Mouse (Mus musculus) forebrain, embryonic 13.5 days (tissue): ENCODE data around the gene Rpl18. TPM values are rescaled to one million over a fixed set of nuclear protein-coding genes. Genes with fewer than 3 reads are reported as not detected.

Experiments used
- ATAC-seq: fragments of 200-750 bp; cut with Nextera tagmentation; 2 replicates; pipeline ENCODE4 v1.8.0; 2017
- H3K27ac ChIP-seq: fragments of 300-500 bp; sonication (generic); 2 replicates; pipeline ENCODE4 v1.5.1; 2015; ENCODE audit warnings: inconsistent platforms, mild to moderate bottlenecking, moderate library complexity
- H3K27me3 ChIP-seq: fragments of 300-500 bp; sonication (generic); 2 replicates; pipeline ENCODE4 v1.6.1; 2015; ENCODE audit warnings: mild to moderate bottlenecking, inconsistent platforms
- H3K36me3 ChIP-seq: fragments of 300-500 bp; sonication (generic); 2 replicates; pipeline ENCODE4 v1.6.1; 2015; ENCODE audit warnings: mild to moderate bottlenecking, inconsistent platforms; ENCODE audit not compliant: poor library complexity, severe bottlenecking
- H3K4me1 ChIP-seq: fragments of 300-500 bp; sonication (generic); 2 replicates; pipeline ENCODE4 v1.6.1; 2015; ENCODE audit warnings: inconsistent platforms
- H3K4me2 ChIP-seq: fragments of 300-500 bp; sonication (generic); 2 replicates; pipeline ENCODE4 v1.6.1; 2015; ENCODE audit warnings: inconsistent platforms, mild to moderate bottlenecking, moderate library complexity
- H3K4me3 ChIP-seq: fragments of 300-500 bp; sonication (generic); 2 replicates; pipeline ENCODE4 v1.5.1; 2015; ENCODE audit warnings: mild to moderate bottlenecking, inconsistent platforms
- H3K9ac ChIP-seq: fragments of 300-500 bp; sonication (generic); 2 replicates; pipeline ENCODE4 v1.6.1; 2015; ENCODE audit warnings: mild to moderate bottlenecking, inconsistent platforms
- H3K9me3 ChIP-seq: fragments of 300-500 bp; sonication (generic); replicated peaks from 2 replicates; pipeline ENCODE4 v1.6.1; 2016; ENCODE audit warnings: inconsistent platforms
- WGBS: fragments of 180-500 bp; shearing (Covaris S2); methylation state at CpG from one replicate; pipeline ENCODE4 v1.1.7; 2015; 5-methylcytosine and 5-hydroxymethylcytosine counted together
- polyA plus RNA-seq: library from polyadenylated mRNA; unstranded; fragments of >200 nt; fragmentation: Nextera tagmentation; extraction: Ambion mirVana; gene quantifications from 2 replicates; pipeline ENCODE4 v1.2.1, GENCODE M21; 2015

Rpl18 gene
- polyA plus RNA-seq, 1 experiment from 2014 or later: 823 TPM

- WGBS: 87% methylated on average over 7 of the region's 7 CpGs
- Histone ChIP-seq H3K9me3 (peaks cover 5% of the 10 kb centered on the region), H3K27ac (no peak overlapping the region; the same call in 1 of the 2 replicates), H3K9ac (no peak overlapping the region), H3K27me3 (no peaks in the 10 kb centered on the region), H3K4me2 (no peak overlapping the region), H3K36me3 (no peaks in the 10 kb centered on the region), H3K4me1 (no peaks in the 10 kb centered on the region; the same call in 1 of the 2 replicates), H3K4me3 (no peak overlapping the region)
- no peak for ATAC-seq
These were observed 32.9 kb downstream of the Rpl18 start for GRCm38 (mm10) chr7:45748110-45748509.

GRCm38 (mm10) chr7:45749401-45749800 is 34.1 kb downstream of the Rpl18 start:
- no peak for ATAC-seq
- Histone ChIP-seq H3K9ac (no peak overlapping the region), H3K4me1 (no peaks in the 10 kb centered on the region; the same call in 1 of the 2 replicates), H3K27me3 (no peaks in the 10 kb centered on the region), H3K27ac (no peak overlapping the region), H3K36me3 (no peaks in the 10 kb centered on the region), H3K4me3 (no peak overlapping the region), H3K9me3 (peaks cover 5% of the 10 kb centered on the region), H3K4me2 (no peak overlapping the region)
- 42% methylated on average over 10 of the region's 10 CpGs for WGBS

DNA sequence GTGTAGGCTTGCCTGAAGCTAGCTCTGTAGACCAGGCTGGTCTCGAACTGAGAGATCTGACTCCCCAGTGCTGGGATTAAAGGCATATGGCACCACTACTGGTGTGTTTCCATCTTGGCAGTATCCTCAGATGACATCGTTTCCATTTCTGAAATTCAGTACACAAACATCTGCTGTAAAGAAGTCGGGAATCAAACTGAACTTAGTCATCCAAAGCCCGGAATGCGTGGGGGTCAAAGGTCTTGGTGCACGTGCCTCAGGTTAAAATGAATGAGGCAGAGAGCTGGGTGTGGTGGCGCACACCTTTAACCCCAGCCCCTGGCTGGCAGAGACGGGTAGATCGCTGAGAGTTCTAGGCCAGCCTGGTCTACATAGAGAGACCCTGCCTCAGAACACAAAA is 34.9 kb downstream of the Rpl18 start:
- WGBS: 81% methylated on average over 9 of the region's 9 CpGs
- no peaks in the 10 kb centered on the region; the same call in 1 of the 2 replicates for H3K4me1 ChIP-seq
- H3K4me3 ChIP-seq: no peak overlapping the region
- H3K9ac ChIP-seq: no peak overlapping the region
- H3K4me2 ChIP-seq: no peak overlapping the region
- H3K27me3 ChIP-seq: no peaks in the 10 kb centered on the region
- no peak for ATAC-seq
- peaks cover 5% of the 10 kb centered on the region for H3K9me3 ChIP-seq
- H3K36me3 ChIP-seq: no peaks in the 10 kb centered on the region
- no peak overlapping the region for H3K27ac ChIP-seq

DNA sequence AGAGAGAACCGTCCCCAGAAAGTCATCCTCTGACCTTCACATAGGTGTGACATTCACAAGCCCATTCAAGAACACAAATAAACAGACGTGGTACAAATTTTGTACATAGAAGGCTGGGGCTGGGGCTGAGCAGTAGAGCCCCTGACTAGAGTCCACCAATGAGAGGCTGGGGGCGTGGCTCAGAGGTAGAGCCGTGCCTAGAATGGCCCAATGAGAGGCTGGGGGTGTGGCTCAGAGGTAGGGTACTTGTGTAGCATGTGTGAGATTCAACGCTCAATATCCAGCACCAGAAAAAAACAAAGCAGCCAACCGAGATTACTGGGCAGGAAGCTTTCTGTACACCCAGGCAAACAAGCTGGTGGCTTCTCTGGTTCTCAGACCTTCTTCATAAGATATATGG is 40.4 kb downstream of the Rpl18 start:
- Histone ChIP-seq H3K9me3 (no peaks in the 10 kb centered on the region), H3K36me3 (no peaks in the 10 kb centered on the region), H3K27me3 (peaks cover 31% of the 10 kb centered on the region), H3K4me3 (no peak overlapping the region), H3K4me1 (no peaks in the 10 kb centered on the region), H3K4me2 (no peak overlapping the region), H3K27ac (no peak overlapping the region), H3K9ac (no peak overlapping the region)
- 53% methylated on average over 6 of the region's 6 CpGs for WGBS
- ATAC-seq: no peak

- no peaks in the 10 kb centered on the region for H3K36me3 ChIP-seq
- no peak for ATAC-seq
- H3K4me1 ChIP-seq: no peaks in the 10 kb centered on the region
- 10% methylated on average over 27 of the region's 27 CpGs for WGBS
- peak overlapping the region; percentile 41 for H3K4me2 ChIP-seq
- H3K4me3 ChIP-seq: no peak overlapping the region
- no peaks in the 10 kb centered on the region for H3K9me3 ChIP-seq
- no peak overlapping the region for H3K27ac ChIP-seq
- peaks cover 33% of the 10 kb centered on the region for H3K27me3 ChIP-seq
- H3K9ac ChIP-seq: peak overlapping the region; percentile 37
These were observed 44.1 kb downstream of the Rpl18 start for GRCm38 (mm10) chr7:45759400-45759799.

GRCm38 (mm10) chr7:45760151-45760550 is 44.9 kb downstream of the Rpl18 start:
- H3K4me1 ChIP-seq: no peaks in the 10 kb centered on the region
- H3K4me2 ChIP-seq: no peak overlapping the region
- no peak overlapping the region for H3K9ac ChIP-seq
- no peak overlapping the region for H3K4me3 ChIP-seq
- ATAC-seq: no peak
- WGBS: 64% methylated on average over 5 of the region's 5 CpGs
- H3K36me3 ChIP-seq: no peaks in the 10 kb centered on the region
- no peak overlapping the region for H3K27ac ChIP-seq
- H3K9me3 ChIP-seq: no peaks in the 10 kb centered on the region
- peaks cover 33% of the 10 kb centered on the region for H3K27me3 ChIP-seq

DNA sequence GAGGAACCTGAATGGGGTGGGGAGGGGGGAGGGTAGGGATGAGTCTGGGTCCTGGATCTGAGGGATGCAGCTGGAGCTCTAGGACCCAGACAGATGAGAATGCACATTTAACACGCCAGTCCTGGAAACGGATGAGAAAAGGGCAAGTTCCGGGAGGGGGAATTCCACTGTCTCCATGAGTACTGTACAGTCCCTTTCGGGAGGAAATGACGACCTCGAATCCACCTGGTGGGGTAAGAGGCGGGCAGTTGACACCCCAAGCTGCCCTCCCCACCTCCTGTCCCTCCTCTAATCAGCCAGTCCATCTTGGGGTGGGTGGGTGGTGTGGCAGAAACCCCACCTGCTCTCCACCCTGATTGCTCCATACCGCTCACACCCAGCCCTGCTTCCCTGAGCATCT is 50.7 kb downstream of the Rpl18 start:
- WGBS: 67% methylated on average over 8 of the region's 8 CpGs
- ATAC-seq: no peak

GRCm38 (mm10) chr7:45766764-45767163 is 51.5 kb downstream of the Rpl18 start:
- H3K4me3 ChIP-seq: no peak overlapping the region
- no peak for ATAC-seq
- no peaks in the 10 kb centered on the region for H3K4me1 ChIP-seq
- no peaks in the 10 kb centered on the region for H3K9me3 ChIP-seq
- 64% methylated on average over 8 of the region's 8 CpGs for WGBS
- no peaks in the 10 kb centered on the region for H3K36me3 ChIP-seq
- no peaks in the 10 kb centered on the region; the same call in 1 of the 2 replicates for H3K27me3 ChIP-seq
- no peak overlapping the region for H3K9ac ChIP-seq
- H3K4me2 ChIP-seq: no peak overlapping the region
- no peak overlapping the region for H3K27ac ChIP-seq

More for the DNA sequence above, 50.7 kb downstream of the Rpl18 start:
- Histone ChIP-seq H3K4me3 (no peak overlapping the region), H3K9me3 (no peaks in the 10 kb centered on the region), H3K4me1 (no peaks in the 10 kb centered on the region), H3K4me2 (no peak overlapping the region), H3K36me3 (no peaks in the 10 kb centered on the region), H3K27ac (no peak overlapping the region), H3K9ac (no peak overlapping the region), H3K27me3 (no peaks in the 10 kb centered on the region; the same call in 1 of the 2 replicates)

DNA sequence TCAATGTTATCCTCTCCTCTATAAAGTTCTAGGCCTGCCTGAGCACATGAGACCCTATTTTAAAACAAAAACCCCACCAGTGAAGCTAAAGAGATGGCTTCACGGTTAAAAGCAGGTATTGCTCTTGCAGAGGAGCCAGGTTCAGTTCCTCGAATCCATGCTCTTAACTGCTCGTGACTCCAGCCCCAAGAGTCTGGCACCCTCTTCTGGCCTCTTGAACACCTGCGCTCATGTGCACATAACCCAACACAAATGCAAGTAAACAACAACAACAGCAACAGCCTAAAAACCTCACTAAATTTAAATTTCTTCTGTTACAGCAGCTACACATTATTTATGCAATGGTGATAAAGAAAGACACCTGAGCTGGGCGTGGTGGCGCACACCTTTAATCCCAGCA is 52.2 kb downstream of the Rpl18 start:
- Histone ChIP-seq H3K9ac (no peak overlapping the region), H3K27ac (no peak overlapping the region), H3K36me3 (no peaks in the 10 kb centered on the region), H3K4me2 (no peak overlapping the region), H3K9me3 (no peaks in the 10 kb centered on the region), H3K27me3 (no peaks in the 10 kb centered on the region; the same call in 1 of the 2 replicates), H3K4me1 (no peaks in the 10 kb centered on the region), H3K4me3 (no peak overlapping the region)
- 94% methylated on average over 6 of the region's 6 CpGs for WGBS
- ATAC-seq: no peak

Other genes starting within 250 kb of the Rpl18 start
- 243 and 272 TPM in 2 replicates for gene Bax, start 248.6 kb upstream of the Rpl18 start, polyA plus RNA-seq
- gene Tulp2, start 233.6 kb upstream of the Rpl18 start, polyA plus RNA-seq: 0.11 and 0.22 TPM in 2 replicates
- 0.26 TPM in 1 of 2 replicates, not detected in the other for gene Gm45808, start 228.6 kb upstream of the Rpl18 start, polyA plus RNA-seq
- 2.7 and 3.1 TPM in 2 replicates for gene Dhdh, start 226.7 kb upstream of the Rpl18 start, polyA plus RNA-seq
- 73.2 and 85.4 TPM in 2 replicates for gene Nucb1, start 205.1 kb upstream of the Rpl18 start, polyA plus RNA-seq
- gene Ppp1r15a, start 189.2 kb upstream of the Rpl18 start, polyA plus RNA-seq: 13.5 and 15.3 TPM in 2 replicates
- gene Plekha4, start 189.1 kb upstream of the Rpl18 start, polyA plus RNA-seq: 0.28 and 0.50 TPM in 2 replicates
- gene Hsd17b14, start 160.6 kb upstream of the Rpl18 start, polyA plus RNA-seq: 0.14 TPM in 1 of 2 replicates, not detected in the other
- gene Bcat2, start 145.3 kb upstream of the Rpl18 start, polyA plus RNA-seq: 18.9 and 23.7 TPM in 2 replicates
- gene Fgf21, start 100.0 kb upstream of the Rpl18 start, polyA plus RNA-seq: 0.19 TPM in 1 of 2 replicates, not detected in the other
- gene Fut1, start 98.2 kb upstream of the Rpl18 start, polyA plus RNA-seq: not detected in 2 replicates
- 0.10 TPM in 1 of 2 replicates, not detected in the other for gene Izumo1, start 93.6 kb upstream of the Rpl18 start, polyA plus RNA-seq
- 5.7 TPM in 2 replicates for gene Rasip1, start 88.0 kb upstream of the Rpl18 start, polyA plus RNA-seq
- 1.8 and 3.8 TPM in 2 replicates for gene Mamstr, start 75.5 kb upstream of the Rpl18 start, polyA plus RNA-seq
- gene Fut2, start 49.1 kb upstream of the Rpl18 start, polyA plus RNA-seq: 0.25 TPM in 1 of 2 replicates, not detected in the other
- gene Ntn5, start 31.4 kb upstream of the Rpl18 start, polyA plus RNA-seq: 0.15 TPM in 1 of 2 replicates, not detected in the other
- gene Sec1, start 21.1 kb upstream of the Rpl18 start, polyA plus RNA-seq: 0.16 and 0.17 TPM in 2 replicates
- 14.9 and 19.8 TPM in 2 replicates for gene Car11, start 15.6 kb upstream of the Rpl18 start, polyA plus RNA-seq
- gene Dbp, start 10.4 kb upstream of the Rpl18 start, polyA plus RNA-seq: 2.5 and 3.0 TPM in 2 replicates
- 25.3 and 29.7 TPM in 2 replicates for gene Sphk2, start 2.5 kb downstream of the Rpl18 start, polyA plus RNA-seq
- 1.3 TPM in 2 replicates for gene Fam83e, start 5.8 kb downstream of the Rpl18 start, polyA plus RNA-seq
- not detected in 2 replicates for gene Spaca4, start 10.4 kb downstream of the Rpl18 start, polyA plus RNA-seq
- 12.4 and 13.1 TPM in 2 replicates for gene Lmtk3, start 68.3 kb downstream of the Rpl18 start, polyA plus RNA-seq
- gene Sult2b1, start 69.2 kb downstream of the Rpl18 start, polyA plus RNA-seq: 4.1 and 4.4 TPM in 2 replicates
- 314 and 335 TPM in 2 replicates for gene Cyth2, start 99.1 kb downstream of the Rpl18 start, polyA plus RNA-seq
- 0.45 and 0.49 TPM in 2 replicates for gene Kcnj14, start 109.3 kb downstream of the Rpl18 start, polyA plus RNA-seq
- gene Grwd1, start 115.5 kb downstream of the Rpl18 start, polyA plus RNA-seq: 49.2 and 53.6 TPM in 2 replicates
- 31.6 and 33.9 TPM in 2 replicates for gene Kdelr1, start 157.3 kb downstream of the Rpl18 start, polyA plus RNA-seq
- 0.48 TPM in 2 replicates for gene Grin2d, start 162.9 kb downstream of the Rpl18 start, polyA plus RNA-seq
- 0.62 and 0.92 TPM in 2 replicates for gene Syngr4, start 181.3 kb downstream of the Rpl18 start, polyA plus RNA-seq
- gene Tmem143, start 181.5 kb downstream of the Rpl18 start, polyA plus RNA-seq: 3.7 and 4.3 TPM in 2 replicates
- 13.2 and 16.6 TPM in 2 replicates for gene Emp3, start 205.9 kb downstream of the Rpl18 start, polyA plus RNA-seq
- 2.5 and 3.5 TPM in 2 replicates for gene Ccdc114, start 208.6 kb downstream of the Rpl18 start, polyA plus RNA-seq